Mouse (Mus musculus) thymus, postnatal 10 days (tissue): ENCODE data around the gene Diras2.

ENCODE experiments used
- DNase-seq, 2 experiments: peaks; one replicate each; pipeline ENCODE4 v3.0.0; 2021; ENCODE audit warnings: low spot score in 2 of 2

Gene Diras2

GRCm38 (mm10) chr13:52469795-52470690, 61.0 kb downstream of the Diras2 start:
- no peak for DNase-seq

GRCm38 (mm10) chr13:52465141-52465540, 65.9 kb downstream of the Diras2 start:
- DNase-seq: no peak

GRCm38 (mm10) chr13:52459982-52460381, 71.1 kb downstream of the Diras2 start:
- DNase-seq: no peak

GRCm38 (mm10) chr13:52457889-52458324, 73.2 kb downstream of the Diras2 start:
- no peak for DNase-seq

GRCm38 (mm10) chr13:52457177-52457888, 73.7 kb downstream of the Diras2 start:
- DNase-seq: no peak

- no peak for DNase-seq
Observed at GRCm38 (mm10) chr13:52455329-52455728, 75.8 kb downstream of the Diras2 start.

- no peak for DNase-seq
Observed at GRCm38 (mm10) chr13:52454708-52455250, 76.3 kb downstream of the Diras2 start.
